Mouse (Mus musculus) cerebellum, postnatal 4 days (tissue): ENCODE results near the gene Lrrc8a.

Experiments used
- DNase-seq, 2 experiments: peaks; one replicate each; pipeline ENCODE4 v3.0.0; 2022; ENCODE audit warnings: low spot score in 2 of 2, mixed read lengths in 1 of 2

The Lrrc8a gene

DNA sequence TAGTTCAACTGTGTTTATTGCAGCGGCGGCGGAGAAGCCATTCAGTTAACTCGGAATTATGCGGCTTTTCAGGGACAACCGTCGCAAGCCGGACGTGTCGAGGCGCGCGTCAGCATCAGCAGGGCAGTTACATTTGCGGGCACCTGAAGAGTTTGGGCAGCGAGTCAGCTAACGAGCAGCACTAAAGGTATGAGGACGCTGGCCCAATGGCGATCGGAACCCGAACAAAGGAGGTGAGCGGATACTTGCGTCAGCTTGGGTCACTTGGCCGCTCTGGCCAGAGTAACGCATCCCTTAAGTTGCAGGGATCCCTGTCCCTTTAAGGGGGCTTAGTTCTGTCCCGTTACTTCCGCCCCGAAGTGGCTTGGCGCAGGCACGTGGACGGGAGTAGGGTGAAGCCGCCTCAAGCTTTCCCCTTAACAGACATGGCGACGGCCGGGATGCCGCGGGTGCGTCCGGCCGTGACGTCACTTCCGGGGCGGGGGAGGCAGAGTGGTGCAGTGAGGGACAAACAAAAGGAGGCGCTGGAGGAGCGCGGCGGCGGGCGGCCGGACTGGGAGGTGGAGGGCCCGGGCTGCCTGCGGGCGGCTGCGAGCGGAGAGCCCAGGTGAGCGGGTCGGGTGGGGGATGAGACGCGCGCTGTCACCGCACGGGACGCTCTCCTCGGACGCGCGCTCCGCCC, at the start of gene Lrrc8a:
Gene Lrrc8a (plus strand): TSS at position 517 of the 682 bp plus-strand sequence.
- DNase-seq, result peak; percentile 99 to 100

DNA sequence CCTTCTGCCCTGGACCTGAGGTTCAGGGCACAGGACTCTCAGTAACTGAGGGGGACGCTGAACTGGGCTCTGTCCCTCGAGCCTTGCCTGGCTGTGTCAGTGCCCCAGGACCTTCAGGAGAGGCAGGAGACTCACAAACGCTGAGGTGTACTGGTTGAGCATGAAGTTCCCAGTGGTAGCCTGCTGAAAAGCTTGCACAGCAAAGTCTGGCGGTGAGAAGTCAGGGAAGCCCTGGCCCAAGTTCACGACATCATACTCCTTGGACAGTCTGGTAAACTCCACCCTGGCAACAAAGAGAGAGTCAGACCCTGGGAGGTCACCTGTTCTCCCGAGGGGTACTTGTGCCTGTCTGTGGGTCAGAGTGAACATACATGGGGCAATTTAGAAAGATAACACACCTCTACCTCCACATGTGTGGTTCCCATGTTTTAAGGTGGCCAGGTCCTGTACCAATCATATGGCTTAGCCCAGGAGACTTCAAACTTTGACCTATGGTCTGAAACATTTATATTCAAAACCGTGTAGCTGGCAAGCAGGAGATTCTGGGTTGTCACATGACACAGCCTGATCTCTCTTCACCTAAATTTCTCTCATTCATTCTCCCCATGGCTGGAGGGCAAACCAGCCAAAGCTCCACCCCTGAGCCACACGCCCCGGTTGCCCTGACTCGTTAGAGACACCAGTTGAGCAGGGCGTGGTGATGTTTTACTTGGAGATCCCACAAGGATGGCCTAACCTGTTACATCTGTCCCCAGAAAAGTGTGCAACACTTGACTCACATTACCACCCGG, 45.5 kb upstream of the Lrrc8a start:
- DNase-seq, result no peak

DNA sequence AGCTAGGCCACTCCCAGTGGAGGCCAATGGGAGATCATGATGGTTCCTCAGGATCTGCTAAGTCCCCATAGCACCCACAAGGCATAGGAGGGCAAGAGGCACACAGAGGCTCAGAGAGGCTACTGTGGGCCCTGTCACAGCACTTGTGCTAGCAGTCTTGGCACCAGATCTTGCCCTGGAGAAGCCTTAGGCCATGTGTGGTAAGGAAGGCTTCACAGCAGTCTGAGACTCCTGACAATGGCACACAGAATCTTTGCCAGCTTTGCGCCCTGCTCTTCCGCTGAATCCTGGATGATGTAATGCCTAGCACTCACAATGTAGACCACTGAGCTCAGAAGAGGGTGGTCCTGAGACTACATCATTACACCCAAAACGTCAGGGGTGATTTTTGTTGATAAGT, 42.9 kb upstream of the Lrrc8a start:
- no peak for DNase-seq

DNA sequence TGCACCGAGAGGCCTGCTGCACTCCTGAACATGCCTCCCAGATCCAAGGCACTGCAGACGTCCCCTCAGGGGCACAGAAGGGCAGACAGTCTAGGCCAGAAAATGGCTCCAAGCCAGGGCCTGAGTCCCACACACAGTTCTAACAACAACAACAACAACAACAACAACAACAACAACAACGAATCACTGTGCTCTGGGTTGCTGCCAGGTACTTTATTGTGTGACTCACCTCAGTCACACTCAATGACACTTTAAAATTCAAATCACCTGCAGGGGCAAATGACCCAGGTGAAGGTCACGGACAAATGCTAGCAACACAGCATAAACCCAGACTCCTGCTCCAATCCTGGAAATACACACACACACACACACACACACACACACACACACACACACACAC, 39.5 kb upstream of the Lrrc8a start:
- DNase-seq, result no peak

DNA sequence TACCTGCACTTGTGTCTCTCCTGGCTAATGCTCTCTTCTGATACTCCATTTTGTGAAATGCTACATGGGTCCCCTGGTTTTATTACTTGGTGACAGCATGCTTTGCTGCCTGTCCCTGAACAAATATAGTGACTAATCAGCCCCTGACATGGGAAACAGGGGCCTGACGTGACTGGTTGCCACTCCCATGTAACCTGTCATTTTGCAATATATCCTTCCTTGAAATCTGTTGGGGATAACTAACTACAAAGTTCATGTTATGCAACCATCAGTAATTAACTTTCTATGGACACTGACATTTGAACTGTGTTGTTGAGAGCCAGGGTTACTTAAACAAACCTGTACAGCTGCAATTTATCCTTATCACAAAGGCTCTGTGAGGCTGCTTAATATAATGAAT, 37.5 kb upstream of the Lrrc8a start:
- no peak for DNase-seq

DNA sequence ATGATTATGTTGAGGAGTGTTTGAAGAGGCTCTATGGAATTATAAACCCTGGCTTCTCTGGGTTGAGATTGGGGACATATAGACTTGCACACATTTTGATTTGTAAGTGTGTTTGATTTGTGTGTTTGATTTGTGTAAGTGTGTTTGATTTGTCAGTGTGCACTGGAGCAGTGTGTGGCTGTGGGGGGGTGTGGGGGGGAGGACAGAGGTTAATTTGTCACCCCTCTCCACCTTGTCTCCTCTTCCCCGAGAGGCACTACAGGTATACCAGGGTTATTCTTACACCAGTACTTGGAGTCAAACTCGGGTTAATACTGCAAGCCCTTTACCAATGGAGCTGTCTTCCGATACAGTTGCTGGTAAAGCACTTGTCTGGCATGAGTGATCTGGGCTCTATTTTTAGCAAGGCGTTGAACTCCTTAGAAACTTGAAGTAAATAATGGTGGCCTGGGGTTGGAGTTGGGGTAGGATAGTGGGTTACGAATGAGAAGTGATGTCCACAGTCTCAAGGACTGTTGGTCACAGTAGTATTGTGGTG, 37.1 kb upstream of the Lrrc8a start:
- DNase-seq, result no peak

DNA sequence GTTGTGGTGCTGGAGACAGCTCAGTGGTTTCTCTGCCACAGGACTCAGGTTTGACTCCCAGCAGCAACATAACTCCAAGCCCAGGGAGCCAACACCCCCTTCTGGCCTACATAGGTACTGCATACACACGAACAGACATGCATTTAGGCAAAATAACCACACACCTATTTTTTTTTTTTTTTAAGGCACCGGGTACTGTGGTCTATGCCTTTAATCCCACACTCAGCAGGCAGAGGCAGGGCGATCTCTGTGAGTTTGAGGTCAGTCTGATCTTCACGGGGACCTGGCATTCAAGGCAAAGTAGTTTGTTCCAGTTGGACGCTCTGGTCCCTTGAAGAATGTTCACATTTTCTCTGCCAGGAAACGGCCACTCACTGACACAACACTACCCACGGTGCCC, 34.1 kb upstream of the Lrrc8a start:
- peak in 1 of 2 experiments; percentile 15 for DNase-seq

DNA sequence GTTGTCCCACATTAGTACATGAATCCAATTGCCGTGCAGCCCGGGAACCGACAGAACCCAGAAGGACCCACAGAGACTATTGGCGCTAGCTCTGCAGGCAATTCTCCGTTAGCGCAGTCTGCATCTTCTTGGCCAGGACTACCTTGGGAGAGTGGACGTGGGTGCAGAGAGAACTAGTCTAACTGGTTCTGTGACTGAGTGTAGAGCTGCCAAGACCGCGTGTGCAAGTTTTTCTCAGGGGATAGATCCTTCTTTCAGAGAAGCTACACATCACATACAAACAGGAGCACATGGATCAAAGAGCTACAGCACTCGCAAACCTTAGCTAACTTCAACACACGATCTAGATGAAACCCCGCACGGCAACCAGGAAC, 32.3 kb upstream of the Lrrc8a start:
- no peak for DNase-seq

DNA sequence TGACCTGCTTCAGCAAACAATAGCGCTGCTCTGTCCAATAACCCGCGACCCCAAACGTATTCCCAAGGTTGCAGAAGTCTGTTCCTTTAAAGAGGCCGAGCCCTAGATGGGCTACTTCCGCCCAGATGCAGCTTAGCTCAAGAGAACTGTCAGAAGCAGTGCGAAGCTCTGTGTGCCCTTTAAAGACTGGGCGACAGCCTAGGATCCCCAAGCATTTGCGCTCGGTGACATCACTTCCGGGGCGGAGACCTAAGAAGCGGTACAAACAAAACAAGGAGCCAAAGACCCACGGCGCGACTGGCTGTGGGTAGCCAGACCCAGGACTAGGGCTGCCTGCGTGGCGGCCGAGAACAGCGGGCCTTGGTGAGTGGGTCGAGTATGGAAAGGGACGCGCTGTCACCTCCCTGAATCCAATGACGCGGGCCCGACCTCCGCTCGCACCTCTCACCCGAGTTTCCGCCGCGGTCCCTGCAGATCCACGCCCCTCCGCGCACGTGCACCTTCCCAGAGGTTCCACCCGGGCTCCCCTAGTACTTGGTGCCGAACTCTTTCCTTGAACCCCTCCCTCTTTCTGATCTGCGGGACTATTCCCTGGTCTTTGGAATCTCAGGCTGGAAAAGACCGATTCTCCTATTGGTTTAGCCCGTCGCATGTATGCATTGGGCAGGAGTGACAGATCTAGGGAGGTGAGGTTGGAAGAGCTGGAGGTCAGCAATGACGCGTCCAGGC, 31.7 kb upstream of the Lrrc8a start, which contains the start of gene Kyat1:
Gene Kyat1 (minus strand): TSS at position 219 of the 729 bp plus-strand sequence.
- DNase-seq, result peak; percentile 74 to 88

DNA sequence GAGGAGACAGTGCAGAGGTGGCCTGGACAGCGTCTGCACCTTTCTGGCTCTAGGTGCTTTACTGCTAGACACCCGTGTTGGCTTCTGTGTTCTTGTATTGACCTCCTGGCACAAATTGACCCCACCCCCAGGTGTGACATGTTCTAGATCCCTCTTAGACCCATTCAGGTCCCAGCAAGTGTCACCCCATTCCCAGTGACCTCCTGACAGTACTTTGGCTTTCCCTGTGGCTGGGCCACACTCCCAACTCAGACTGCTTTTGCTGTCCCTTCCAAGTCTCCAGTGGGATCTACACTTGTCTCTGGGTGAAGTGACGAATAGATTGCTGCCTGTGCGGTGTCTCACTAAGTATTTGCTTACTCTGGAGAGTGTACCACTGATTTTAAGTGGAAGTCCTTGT, 30.1 kb upstream of the Lrrc8a start:
- no peak for DNase-seq

DNA sequence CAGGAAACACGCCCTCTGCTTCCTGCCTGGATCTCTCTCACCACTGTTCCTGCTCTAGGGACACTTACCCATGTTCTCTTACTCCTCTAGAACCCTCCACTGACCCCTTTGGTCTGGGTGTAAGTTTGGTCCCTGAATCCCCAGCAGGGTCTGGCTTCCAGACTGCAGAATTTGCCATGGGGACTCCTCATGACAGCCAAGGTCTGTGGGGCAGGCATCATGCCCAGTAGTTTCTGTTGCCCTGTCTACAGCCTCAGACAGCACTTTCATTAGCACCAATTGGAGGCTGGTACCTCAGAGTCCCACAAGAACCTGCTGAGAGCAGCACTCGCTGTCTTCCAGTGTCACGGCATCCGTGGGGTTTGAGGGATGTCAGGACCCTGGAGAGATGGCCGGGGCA, 29.6 kb upstream of the Lrrc8a start:
- DNase-seq, result no peak

DNA sequence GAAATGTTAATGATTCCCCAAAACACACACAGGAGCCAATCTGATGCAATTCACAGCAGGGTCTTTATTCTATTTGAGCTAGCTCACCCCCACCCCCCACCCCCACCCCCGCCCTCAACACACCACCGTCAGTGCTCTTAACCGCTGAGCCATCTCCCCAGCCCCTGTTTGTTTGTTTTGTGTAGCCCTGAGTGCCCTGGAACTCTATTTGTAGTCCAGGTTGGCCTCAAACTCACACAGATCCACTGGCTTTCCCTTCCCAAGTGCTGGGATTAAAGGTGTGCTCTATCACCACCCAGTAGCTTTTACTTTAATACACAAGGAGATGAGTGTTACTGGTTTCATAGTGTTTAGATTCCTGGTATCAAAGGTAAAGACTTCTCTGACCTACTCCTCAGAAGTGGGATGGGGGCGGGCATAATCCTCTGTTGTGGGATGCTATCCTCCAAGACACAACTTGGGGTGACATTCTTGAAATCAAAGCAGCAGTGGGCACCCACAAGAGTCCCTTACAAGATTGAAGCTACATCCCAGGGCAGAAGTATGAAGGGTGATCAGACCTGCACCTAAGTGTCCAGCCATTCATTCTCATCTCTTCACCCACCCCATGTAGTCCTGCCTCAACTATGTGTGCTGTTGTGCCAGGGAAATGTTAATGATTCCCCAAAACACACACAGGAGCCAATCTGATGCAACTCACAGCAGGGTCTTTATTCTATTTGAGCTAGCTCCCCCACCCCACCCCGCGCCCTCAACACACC, 25.9 kb upstream of the Lrrc8a start:
- no peak for DNase-seq

DNA sequence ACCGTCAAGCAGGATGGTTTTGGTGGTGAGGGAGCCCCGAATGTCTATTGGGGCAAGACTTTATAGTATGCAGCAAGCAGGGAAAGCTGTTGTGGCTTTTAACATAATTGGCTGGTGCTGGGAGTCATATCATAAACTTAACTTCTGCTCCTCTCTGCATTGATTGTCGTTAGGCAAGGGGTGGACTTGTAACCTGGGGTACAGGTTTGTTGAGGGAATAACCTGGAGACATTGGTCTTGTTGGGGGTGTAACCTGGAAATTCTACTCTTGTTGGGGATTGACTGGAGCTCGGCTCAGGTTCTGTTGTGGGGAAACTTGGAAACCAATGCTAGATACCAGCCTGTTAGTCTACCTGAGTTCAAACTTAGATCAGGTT, 25.4 kb upstream of the Lrrc8a start:
- no peak for DNase-seq

DNA sequence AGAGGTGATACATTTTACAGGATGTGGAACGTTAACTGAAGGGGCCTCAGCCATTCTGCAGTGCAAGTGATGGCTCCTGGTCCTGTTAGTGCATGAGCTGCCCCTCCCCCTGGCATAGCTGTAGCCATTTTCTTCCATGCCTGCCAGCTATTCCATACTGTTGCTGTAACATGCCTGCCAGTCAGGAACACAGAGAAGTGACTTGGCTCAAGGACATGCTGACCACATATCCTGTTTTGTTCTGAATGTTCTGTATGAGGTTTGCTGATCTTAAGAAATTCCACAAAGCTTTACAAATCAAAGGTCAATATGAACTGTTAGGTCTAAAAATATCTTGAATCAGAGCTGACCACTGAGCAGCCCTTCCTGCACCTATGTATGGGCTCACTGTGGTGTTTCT, 24.6 kb upstream of the Lrrc8a start:
- no peak for DNase-seq

DNA sequence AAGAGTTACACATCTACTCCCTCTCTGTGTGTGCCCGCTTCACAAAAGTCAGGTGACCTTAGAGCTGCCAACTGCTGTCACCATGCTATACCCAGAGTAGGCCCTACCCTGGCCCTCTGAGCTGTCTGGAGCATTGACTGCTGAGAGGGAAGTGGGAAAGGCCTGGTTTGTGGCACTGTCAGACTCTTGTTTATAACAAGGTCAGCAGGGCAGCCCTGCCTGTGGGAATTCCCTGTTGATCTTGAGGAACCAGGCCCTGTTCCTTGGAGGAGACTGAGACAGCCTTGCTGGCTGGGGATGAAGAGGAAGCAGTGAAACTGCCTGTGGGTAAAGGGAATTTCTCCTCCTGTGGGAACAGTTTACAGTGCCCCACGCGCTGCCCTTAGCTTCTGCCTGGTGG, 22.8 kb upstream of the Lrrc8a start:
- no peak for DNase-seq

DNA sequence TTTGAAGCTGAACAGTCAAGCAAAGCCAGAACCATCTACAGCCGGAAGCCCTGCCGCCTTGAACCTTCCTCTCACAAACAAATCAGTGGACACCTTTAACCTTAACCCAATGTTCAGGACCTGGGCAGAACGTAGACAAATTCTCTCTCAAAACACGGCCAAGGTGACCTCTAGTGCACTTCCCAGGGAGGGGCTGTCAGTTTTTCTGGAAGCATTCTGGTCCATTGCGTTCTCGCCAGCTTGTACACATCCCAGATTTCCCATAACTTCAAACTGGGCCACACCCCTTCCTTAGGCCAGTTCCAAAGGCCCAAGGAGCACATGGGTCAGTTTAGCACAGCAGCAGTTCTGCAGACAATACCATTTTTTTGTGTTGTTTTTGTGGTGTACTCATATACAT, 22.0 kb upstream of the Lrrc8a start:
- DNase-seq, result no peak

DNA sequence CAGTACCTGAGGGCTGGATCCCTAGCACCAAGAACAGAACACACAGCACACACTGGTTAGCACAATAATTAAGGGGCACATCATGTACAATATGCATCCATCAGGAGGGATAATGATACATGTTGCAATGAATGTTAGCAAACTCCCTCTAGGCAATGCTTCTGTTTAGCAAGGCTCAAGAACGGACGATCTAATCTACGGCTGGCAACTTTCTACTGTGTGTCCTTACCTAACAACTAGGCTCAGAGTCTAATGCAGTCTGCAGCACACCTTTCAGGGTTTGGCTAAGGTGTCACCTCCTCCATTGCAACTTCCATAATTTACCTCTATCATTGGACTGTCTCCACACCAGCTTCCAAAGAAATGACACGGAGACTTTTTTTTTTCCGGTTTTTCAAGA, 21.2 kb upstream of the Lrrc8a start:
- no peak for DNase-seq

DNA sequence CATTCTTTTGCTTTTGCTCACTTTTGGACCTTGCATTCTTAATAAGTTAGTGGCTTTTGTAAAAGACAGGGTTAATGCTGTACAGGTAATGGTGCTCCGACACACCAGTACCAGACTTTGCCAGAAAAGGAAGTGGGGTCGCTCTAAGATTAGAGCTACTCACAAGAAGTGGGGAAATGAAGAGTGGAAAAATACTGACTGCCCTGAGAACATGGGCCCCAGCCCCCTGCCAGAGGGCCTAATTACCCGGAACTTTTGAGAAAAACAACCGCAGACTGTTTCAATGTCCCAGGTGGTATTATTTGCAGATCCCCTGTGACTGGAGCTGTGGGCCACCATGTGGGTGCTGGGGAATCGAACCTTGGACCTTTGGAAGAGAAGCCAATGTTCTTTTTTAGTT, 1.9 kb upstream of the Lrrc8a start:
- DNase-seq, result no peak

DNA sequence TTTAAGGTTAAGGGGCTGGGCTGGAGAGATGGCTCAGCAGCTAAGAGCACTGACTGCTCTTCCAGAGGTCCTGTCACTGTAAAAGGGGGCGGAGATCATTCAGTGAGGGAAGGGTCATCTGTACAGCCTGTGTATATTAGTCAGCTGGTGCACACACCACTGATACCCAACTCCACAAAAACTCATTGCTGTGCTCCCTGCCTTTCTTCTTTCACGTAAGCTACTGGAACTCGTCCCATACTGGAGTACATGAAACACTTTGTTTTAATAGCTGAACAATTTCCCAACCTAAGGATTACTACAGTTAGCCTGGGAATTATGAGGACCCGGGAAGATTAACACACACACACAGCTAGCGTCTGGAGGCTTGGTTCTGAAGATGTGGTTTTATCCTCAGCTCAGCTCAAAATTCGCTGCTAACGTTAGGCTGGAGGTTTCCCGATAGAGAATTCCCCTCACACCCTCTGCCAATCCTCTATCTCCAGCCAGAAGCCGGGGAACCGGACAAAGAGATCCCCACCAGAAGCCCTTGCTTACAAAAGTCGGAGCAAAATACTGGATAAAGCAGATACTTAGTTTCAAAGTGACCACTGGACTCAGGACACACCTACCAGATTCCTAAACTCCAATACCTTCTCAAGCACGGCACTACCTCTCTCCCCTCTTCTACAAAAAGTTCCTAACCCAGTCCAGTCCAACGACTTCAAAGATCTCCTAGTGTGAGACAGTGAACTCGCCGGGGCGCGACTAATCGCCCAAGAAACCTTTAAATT, 903 bp upstream of the Lrrc8a start:
- DNase-seq, result no peak

DNA sequence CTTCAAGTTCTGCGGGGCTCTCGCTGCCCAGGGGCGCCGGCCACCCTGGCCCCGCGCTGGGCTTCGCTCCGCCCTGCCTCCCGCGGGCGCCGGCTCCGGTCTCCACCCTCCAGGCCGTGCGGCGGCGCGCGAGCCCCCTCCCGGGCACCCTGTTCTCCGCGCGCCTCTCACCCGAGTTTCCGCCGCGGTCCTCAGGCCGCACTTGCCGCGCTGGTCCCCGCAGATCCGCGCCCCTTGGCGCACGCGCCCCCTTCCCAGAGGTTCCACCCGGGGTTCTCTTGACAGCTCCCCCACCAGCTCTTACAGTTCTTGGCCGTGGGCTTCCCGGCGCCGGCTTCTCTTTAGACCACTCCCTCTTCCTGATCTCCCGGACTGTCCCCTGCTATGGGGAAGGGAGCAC, 366 bp downstream of the Lrrc8a start:
- peak in 1 of 2 experiments; percentile 67 for DNase-seq

DNA sequence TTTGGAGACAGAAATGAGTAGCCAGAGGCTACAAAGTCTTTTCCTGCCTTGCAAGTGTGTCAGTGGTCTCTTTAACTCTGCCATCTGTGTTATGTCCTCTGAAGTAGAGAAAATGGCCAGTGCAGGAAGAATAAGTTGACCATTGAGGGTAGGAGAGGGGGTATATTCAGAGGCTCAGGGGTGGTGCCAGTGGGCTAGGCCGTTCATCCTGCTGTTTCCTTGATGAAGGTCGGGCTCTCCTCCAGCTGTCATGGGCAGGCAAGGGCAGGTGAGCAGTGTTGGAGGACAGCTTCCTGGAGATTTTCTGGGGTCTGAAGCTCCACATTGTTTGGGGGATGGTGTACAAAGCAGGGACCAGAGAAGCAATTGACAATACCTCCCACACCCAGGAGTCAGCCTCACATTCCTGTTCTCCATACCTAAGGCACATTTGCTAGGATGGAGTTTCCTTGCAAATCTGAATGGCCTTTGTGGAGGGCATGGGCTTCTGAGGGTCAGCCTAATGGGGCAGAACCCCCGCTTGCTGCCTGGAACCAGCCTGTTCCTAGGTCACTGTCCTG, 1.5 kb downstream of the Lrrc8a start:
- no peak for DNase-seq
